Mouse (Mus musculus): ENCODE data around the gene 4930519P11Rik. TPM values are rescaled to one million over a fixed set of nuclear protein-coding genes. Genes with fewer than 3 reads are reported as not detected.

4930519P11Rik gene
- polyA plus RNA-seq, 1 experiment from 2014 or later = 1.0 TPM

DNA sequence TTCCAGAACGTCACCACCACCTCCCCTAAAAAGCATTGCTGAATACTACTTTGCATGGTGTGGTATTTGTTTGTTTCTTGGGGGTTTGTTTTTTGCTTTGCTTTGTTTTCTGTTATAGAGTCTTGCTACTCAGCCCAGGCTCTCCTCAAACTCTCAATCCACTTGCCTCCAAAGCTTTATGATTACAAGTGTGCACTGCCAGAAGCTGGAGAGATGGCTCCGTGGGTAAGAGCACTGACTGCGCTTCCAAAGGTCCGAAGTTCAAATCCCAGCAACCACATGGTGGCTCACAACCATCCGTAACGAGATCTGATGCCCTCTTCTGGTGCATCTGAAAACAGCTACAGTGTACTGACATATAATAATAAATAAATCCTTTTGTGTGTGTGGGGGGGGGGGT is 12.7 kb downstream of the 4930519P11Rik start:
- no peaks in the 10 kb centered on the region; the same call in 1 of the 2 replicates for H3K4me1 ChIP-seq (replicated peaks; ENCODE audit: control insufficient read depth, insufficient read depth, low read length)
- no peak overlapping the region for H3K4me2 ChIP-seq (replicated peaks; ENCODE audit: low read depth, low read length)
- no peak overlapping the region for H3K4me3 ChIP-seq (ENCODE audit: low read depth, low read length)
- H3K9me3 ChIP-seq (ENCODE audit: control insufficient read depth, low read length) = no peaks in the 10 kb centered on the region
- no peak overlapping the region for H3K9ac ChIP-seq (ENCODE audit: low read depth, low read length)
- no peaks in the 10 kb centered on the region for H3K27me3 ChIP-seq (ENCODE audit: control insufficient read depth, insufficient read depth, low read length)
- no peak overlapping the region for H3K27ac ChIP-seq (ENCODE audit: low read depth, low read length)
- WGBS = 75% methylated on average over 6 of the region's 6 CpGs
- DNase-seq (ENCODE audit: low spot score) (no peak), ATAC-seq (ENCODE audit: low FRiP score) (no peak)
- no peaks in the 10 kb centered on the region for H3K36me3 ChIP-seq (ENCODE audit: control insufficient read depth, insufficient read depth, low read length)

DNA sequence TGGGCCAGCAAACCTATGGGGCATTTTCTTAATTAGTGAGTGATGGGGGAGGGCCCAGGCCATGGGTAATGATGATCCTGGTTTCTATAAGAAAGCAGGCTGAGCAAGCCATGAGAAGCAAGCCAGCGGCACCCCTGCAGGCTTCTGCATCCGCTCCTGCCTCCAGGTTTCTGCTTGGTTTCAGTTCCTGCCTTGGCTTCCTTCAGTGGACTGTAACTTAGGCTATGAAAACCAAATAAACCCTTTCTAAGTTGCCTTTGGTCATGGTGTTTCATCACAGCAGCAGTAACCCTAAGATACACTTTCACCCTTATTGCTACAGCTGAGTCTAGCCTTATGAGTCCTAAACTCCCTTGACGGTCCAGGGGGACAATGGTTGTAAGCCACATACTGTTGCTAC is 15.8 kb downstream of the 4930519P11Rik start:
- 88% methylated on average over 3 of the region's 3 CpGs for WGBS
- no peaks in the 10 kb centered on the region for H3K4me1 ChIP-seq (replicated peaks; ENCODE audit: control insufficient read depth, insufficient read depth, low read length)
- ATAC-seq (ENCODE audit: low FRiP score) (no peak), DNase-seq (ENCODE audit: low spot score) (no peak)
- H3K4me3 ChIP-seq (ENCODE audit: low read depth, low read length) = no peak overlapping the region
- no peaks in the 10 kb centered on the region for H3K9me3 ChIP-seq (ENCODE audit: control insufficient read depth, low read length)
- H3K27ac ChIP-seq (ENCODE audit: low read depth, low read length) = no peak overlapping the region
- no peak overlapping the region for H3K9ac ChIP-seq (ENCODE audit: low read depth, low read length)
- H3K4me2 ChIP-seq (replicated peaks; ENCODE audit: low read depth, low read length) = no peak overlapping the region
- no peaks in the 10 kb centered on the region for H3K36me3 ChIP-seq (ENCODE audit: control insufficient read depth, insufficient read depth, low read length)
- H3K27me3 ChIP-seq (ENCODE audit: control insufficient read depth, insufficient read depth, low read length) = no peaks in the 10 kb centered on the region

DNA sequence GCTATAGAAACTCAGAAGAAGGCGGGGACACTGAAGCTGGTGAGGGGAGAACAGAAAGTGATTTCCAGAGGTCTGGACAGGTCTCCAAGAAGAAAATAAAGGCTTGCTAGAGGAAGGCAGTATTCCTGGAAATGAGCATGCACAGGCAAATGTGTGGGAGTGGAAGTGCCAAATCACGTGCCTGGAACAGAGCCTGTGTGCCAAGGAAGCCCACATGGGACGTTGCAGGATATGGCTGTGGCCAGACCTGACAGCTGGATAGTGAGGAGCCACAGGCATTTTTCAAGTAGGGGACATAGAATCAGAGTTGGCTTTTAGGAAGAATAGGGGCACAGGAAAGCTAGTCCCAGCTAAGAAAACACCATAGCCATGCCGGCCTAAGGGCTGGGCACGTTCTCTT is 17.5 kb downstream of the 4930519P11Rik start:
- H3K27ac ChIP-seq (ENCODE audit: low read depth, low read length) = no peak overlapping the region
- no peak overlapping the region for H3K9ac ChIP-seq (ENCODE audit: low read depth, low read length)
- no peaks in the 10 kb centered on the region for H3K27me3 ChIP-seq (ENCODE audit: control insufficient read depth, insufficient read depth, low read length)
- ATAC-seq (ENCODE audit: low FRiP score) (no peak), DNase-seq (ENCODE audit: low spot score) (no peak)
- no peak overlapping the region for H3K4me2 ChIP-seq (replicated peaks; ENCODE audit: low read depth, low read length)
- H3K36me3 ChIP-seq (ENCODE audit: control insufficient read depth, insufficient read depth, low read length) = no peaks in the 10 kb centered on the region
- H3K4me3 ChIP-seq (ENCODE audit: low read depth, low read length) = no peak overlapping the region
- H3K9me3 ChIP-seq (ENCODE audit: control insufficient read depth, low read length) = no peaks in the 10 kb centered on the region
- no peaks in the 10 kb centered on the region for H3K4me1 ChIP-seq (replicated peaks; ENCODE audit: control insufficient read depth, insufficient read depth, low read length)
- WGBS = 87% methylated on average over 5 of the region's 5 CpGs

DNA sequence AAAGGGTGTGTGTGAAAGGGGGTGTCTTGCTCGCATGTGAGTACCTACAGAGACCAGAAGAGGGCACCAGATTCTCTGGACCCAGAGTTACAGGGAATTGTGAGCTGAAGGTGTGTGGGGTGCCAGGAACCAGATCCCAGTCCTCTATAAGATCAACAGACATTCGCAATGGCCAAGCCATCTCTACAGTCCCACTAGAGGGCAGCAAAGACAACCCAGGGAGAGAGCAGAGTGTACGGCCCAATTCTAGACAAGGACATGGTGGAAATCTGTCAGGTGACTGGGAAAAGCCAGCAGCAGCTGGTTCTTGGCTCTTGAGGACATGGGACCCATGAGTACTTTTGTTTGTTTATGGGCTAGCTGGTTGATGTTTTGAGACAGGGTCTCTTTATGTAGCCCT is 20.2 kb downstream of the 4930519P11Rik start:
- WGBS = 71% methylated on average over 3 of the region's 3 CpGs
- Histone ChIP-seq H3K4me1 (replicated peaks; ENCODE audit: control insufficient read depth, insufficient read depth, low read length) (no peaks in the 10 kb centered on the region), H3K4me3 (ENCODE audit: low read depth, low read length) (no peak overlapping the region), H3K36me3 (ENCODE audit: control insufficient read depth, insufficient read depth, low read length) (no peaks in the 10 kb centered on the region), H3K27me3 (ENCODE audit: control insufficient read depth, insufficient read depth, low read length) (no peaks in the 10 kb centered on the region), H3K4me2 (replicated peaks; ENCODE audit: low read depth, low read length) (no peak overlapping the region), H3K9ac (ENCODE audit: low read depth, low read length) (no peak overlapping the region), H3K27ac (ENCODE audit: low read depth, low read length) (no peak overlapping the region), H3K9me3 (ENCODE audit: control insufficient read depth, low read length) (no peaks in the 10 kb centered on the region)
- ATAC-seq (ENCODE audit: low FRiP score) = no peak
- DNase-seq (ENCODE audit: low spot score) = peak; percentile 47

DNA sequence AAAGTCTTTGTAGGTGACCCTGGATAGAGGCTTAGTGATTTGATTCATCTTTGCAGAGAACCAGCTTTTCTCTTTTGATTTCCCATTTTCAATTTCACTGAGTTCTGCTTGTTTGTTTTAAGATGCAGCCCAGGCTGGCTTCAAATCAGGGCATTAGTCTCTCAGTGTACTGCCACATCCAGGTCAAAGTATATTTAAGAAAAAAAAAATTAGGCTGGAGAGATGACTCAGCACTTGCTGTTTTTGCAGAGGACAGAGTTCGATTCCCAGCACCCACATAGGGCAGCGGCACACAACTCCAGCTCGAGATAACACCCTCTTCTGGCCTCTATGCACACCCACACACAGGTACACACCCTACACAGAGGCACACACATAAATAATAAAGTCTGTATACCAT is 22.0 kb downstream of the 4930519P11Rik start:
- H3K4me3 ChIP-seq (ENCODE audit: low read depth, low read length) = no peak overlapping the region
- no peaks in the 10 kb centered on the region for H3K36me3 ChIP-seq (ENCODE audit: control insufficient read depth, insufficient read depth, low read length)
- no peak for DNase-seq (ENCODE audit: low spot score)
- ATAC-seq (ENCODE audit: low FRiP score) = no peak
- H3K4me1 ChIP-seq (replicated peaks; ENCODE audit: control insufficient read depth, insufficient read depth, low read length) = no peaks in the 10 kb centered on the region
- H3K27me3 ChIP-seq (ENCODE audit: control insufficient read depth, insufficient read depth, low read length) = no peaks in the 10 kb centered on the region
- H3K9me3 ChIP-seq (ENCODE audit: control insufficient read depth, low read length) = no peaks in the 10 kb centered on the region
- H3K9ac ChIP-seq (ENCODE audit: low read depth, low read length) = no peak overlapping the region
- WGBS = 90% methylated on average over 3 of the region's 3 CpGs
- no peak overlapping the region for H3K4me2 ChIP-seq (replicated peaks; ENCODE audit: low read depth, low read length)
- H3K27ac ChIP-seq (ENCODE audit: low read depth, low read length) = no peak overlapping the region

DNA sequence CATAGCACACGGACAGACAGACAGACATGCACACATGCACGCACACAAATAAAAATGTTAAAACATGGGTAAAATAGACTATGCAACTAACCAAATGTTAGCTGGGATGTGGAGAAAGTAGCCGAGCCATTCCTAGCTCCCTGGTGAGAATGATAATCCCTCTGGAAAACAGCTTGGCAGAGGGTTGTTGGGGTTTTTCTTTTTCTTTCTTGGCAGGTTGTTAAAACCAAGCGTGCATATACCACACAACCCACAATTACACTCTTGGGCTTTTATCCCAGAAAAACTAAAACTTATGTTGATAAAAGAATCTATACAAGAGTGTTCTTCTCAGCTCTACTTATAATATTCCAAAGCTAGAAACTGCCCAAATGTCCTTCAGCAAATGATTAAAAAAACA is 24.2 kb downstream of the 4930519P11Rik start:
- Histone ChIP-seq H3K36me3 (ENCODE audit: control insufficient read depth, insufficient read depth, low read length) (no peaks in the 10 kb centered on the region), H3K4me2 (replicated peaks; ENCODE audit: low read depth, low read length) (no peak overlapping the region), H3K4me1 (replicated peaks; ENCODE audit: control insufficient read depth, insufficient read depth, low read length) (no peaks in the 10 kb centered on the region), H3K27ac (ENCODE audit: low read depth, low read length) (no peak overlapping the region), H3K4me3 (ENCODE audit: low read depth, low read length) (no peak overlapping the region), H3K9ac (ENCODE audit: low read depth, low read length) (no peak overlapping the region), H3K9me3 (ENCODE audit: control insufficient read depth, low read length) (no peaks in the 10 kb centered on the region), H3K27me3 (ENCODE audit: control insufficient read depth, insufficient read depth, low read length) (no peaks in the 10 kb centered on the region)
- WGBS = 89% methylated on average over 4 of the region's 4 CpGs
- DNase-seq (ENCODE audit: low spot score) (no peak), ATAC-seq (ENCODE audit: low FRiP score) (no peak)

DNA sequence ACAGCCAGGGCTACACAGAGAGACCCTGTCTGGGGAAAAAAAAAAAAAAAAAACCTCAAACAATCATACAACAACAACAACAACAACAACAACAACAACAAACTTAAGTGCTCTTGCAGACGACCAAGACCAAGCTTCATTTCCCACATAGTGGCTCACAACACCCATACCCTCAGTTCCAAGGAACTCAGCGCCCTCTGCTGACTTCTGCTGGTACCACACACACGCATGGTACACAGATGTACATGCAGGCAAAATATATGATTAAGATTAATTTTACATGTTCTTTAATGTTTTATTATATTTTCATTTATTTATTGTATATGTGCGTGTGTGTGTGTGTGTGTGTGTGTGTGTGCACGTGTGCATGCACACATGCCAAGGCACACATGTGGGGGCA is 26.8 kb downstream of the 4930519P11Rik start:
- Histone ChIP-seq H3K9ac (ENCODE audit: low read depth, low read length) (no peak overlapping the region), H3K36me3 (ENCODE audit: control insufficient read depth, insufficient read depth, low read length) (no peaks in the 10 kb centered on the region), H3K27ac (ENCODE audit: low read depth, low read length) (no peak overlapping the region), H3K9me3 (ENCODE audit: control insufficient read depth, low read length) (no peaks in the 10 kb centered on the region), H3K4me1 (replicated peaks; ENCODE audit: control insufficient read depth, insufficient read depth, low read length) (no peaks in the 10 kb centered on the region), H3K4me3 (ENCODE audit: low read depth, low read length) (no peak overlapping the region), H3K27me3 (ENCODE audit: control insufficient read depth, insufficient read depth, low read length) (no peaks in the 10 kb centered on the region), H3K4me2 (replicated peaks; ENCODE audit: low read depth, low read length) (no peak overlapping the region)
- DNase-seq (ENCODE audit: low spot score) (peak; percentile 60), ATAC-seq (ENCODE audit: low FRiP score) (no peak)
- WGBS = 77% methylated on average over 5 of the region's 5 CpGs

DNA sequence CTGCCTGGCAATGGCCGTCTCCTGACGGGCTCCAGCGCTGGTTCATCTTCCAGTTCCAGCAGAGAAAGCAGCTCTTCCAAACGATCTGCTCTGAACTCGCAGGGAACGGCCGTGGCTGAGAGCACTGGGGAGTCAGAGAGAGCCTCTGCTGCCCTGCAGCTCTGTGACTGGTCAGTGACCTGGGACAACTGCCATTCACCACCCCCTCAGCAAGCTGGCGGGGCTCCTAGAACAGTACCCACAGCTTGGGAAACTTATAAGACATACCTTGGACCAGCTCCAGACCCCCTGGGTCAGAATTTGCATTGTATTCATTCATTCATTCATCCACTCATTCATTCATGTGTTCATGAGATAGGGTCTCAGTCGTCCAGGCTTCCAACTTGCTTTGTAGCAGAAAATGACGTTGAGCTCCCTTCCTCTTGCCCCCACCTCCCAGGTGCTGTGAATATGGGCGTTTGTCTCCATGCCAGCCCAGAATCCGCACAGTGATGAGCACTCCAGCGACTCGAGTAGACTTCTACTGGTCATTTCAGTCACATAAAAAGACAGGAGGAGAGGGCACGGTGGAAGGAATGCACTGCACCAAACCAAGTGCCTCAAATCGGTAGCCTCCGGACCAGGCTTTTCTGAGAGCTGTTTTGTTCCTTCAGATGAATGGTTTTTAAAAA is 28.2 kb downstream of the 4930519P11Rik start:
- no peak for DNase-seq (ENCODE audit: low spot score)
- Histone ChIP-seq H3K4me2 (replicated peaks; ENCODE audit: low read depth, low read length) (no peak overlapping the region), H3K9me3 (ENCODE audit: control insufficient read depth, low read length) (no peaks in the 10 kb centered on the region), H3K4me1 (replicated peaks; ENCODE audit: control insufficient read depth, insufficient read depth, low read length) (no peaks in the 10 kb centered on the region), H3K4me3 (ENCODE audit: low read depth, low read length) (no peak overlapping the region), H3K27ac (ENCODE audit: low read depth, low read length) (peak overlapping the region; percentile 36; the same call in 1 of the 2 replicates), H3K27me3 (ENCODE audit: control insufficient read depth, insufficient read depth, low read length) (no peaks in the 10 kb centered on the region), H3K36me3 (ENCODE audit: control insufficient read depth, insufficient read depth, low read length) (no peaks in the 10 kb centered on the region), H3K9ac (ENCODE audit: low read depth, low read length) (no peak overlapping the region)
- no peak for ATAC-seq (ENCODE audit: low FRiP score)
- WGBS = 73% methylated on average over 17 of the region's 17 CpGs
